Comparison of ENCODE assay signal across 9 mouse cellular contexts in the genomic region with DNA sequence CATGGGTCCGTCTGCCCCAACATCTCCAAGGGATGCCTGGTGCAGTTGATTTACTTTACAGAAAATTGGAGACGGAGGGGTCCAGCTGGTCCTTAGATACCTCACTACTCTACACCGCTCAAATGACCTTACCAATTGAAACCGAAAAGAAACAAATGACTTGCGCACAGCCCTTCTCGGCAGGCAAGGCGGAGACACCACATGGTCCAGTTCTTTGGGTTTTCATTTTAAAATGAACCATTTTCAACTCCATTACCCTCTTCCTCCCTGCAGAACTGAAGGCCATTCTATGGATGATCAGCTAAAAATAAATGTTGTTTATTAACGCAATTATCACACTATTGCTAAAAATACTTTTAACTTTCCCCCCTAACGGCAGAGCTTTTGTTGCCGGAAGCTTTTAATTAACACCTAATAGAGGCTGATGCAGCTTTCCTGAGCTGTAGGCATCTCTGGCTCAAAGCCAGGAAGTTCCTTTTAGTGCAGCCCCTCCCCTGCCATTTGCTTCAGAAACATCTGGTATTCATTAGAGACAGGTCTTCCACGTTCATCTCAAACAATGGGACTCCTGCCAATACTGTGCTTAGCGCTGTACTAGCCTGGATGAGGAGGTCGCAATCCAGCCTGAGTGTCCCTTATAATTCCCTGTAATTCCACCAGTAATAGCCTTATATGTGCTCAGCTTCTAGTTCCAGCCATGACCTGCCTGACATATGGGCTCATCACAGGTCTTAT.
DNase-seq lines count a peak whose midpoint lies in the region; ATAC-seq and TF ChIP-seq lines count a peak whose summit lies in the region.
"Had no signal": no experiment of that assay in that cellular context is flagged by ENCODE, and none has a peak within 500 bp of the region (broad histone marks: within the 10 kb centered on the region; RNA-seq: fewer than 3 reads in every experiment).

No protein-coding gene starts in this region.

- peaks cover 11% of the 10 kb centered on the region for H3K4me1 ChIP-seq in heart, embryonic 15.5 days (replicated peaks)
- H3K4me1 ChIP-seq in forebrain, postnatal 0 days (ENCODE audit: insufficient read depth) = 0 out of 2 replicates have a peak, but pooled peaks cover 7% of the 10 kb centered on the region
- no peaks in the 10 kb centered on the region for H3K4me1 ChIP-seq in liver, postnatal 0 days (ENCODE audit: insufficient read depth)

- peak; percentile 67 for ATAC-seq in heart, embryonic 15.5 days (replicated peaks; ENCODE audit: insufficient number of reproducible peaks, insufficient read depth, low FRiP score, low read depth)
- peak; percentile 42; the same call in 1 of the 2 replicates for ATAC-seq in forebrain, postnatal 0 days
- ATAC-seq in liver, postnatal 0 days = no peak
- no peak for ATAC-seq in erythroblast, adult 5-6 weeks (replicated peaks; ENCODE audit: low FRiP score, poor library complexity, severe bottlenecking)

- no peak overlapping the region for H3K9ac ChIP-seq in heart, embryonic 15.5 days
- no peak overlapping the region for H3K9ac ChIP-seq in forebrain, postnatal 0 days
- H3K9ac ChIP-seq in liver, postnatal 0 days (replicated peaks) = no peak overlapping the region

- H3K4me2 ChIP-seq in heart, embryonic 15.5 days = no peak overlapping the region
- no peak overlapping the region for H3K4me2 ChIP-seq in forebrain, postnatal 0 days (ENCODE audit: low read depth)
- no peak overlapping the region for H3K4me2 ChIP-seq in liver, postnatal 0 days (ENCODE audit: low read depth, low read length)

- H3K4me3 ChIP-seq in heart, embryonic 15.5 days = no peak overlapping the region
- no peak overlapping the region for H3K4me3 ChIP-seq in forebrain, postnatal 0 days (ENCODE audit: low read depth, low read length)
- no peak overlapping the region for H3K4me3 ChIP-seq in liver, postnatal 0 days (ENCODE audit: low read depth, low read length)

- H3K9me3 ChIP-seq in heart, embryonic 15.5 days (replicated peaks) = no peaks in the 10 kb centered on the region
- H3K9me3 ChIP-seq in forebrain, postnatal 0 days (ENCODE audit: low read length) = no peaks in the 10 kb centered on the region
- H3K9me3 ChIP-seq in liver, postnatal 0 days (ENCODE audit: low read length) = no peaks in the 10 kb centered on the region

- WGBS in heart, embryonic 15.5 days = 43% methylated on average over 13 of the region's 13 CpGs
- 27% methylated on average over 13 of the region's 13 CpGs for WGBS in forebrain, postnatal 0 days
- 56% methylated on average over 13 of the region's 13 CpGs for WGBS in liver, postnatal 0 days (ENCODE audit: insufficient replicate concordance)

- TF ChIP-seq CTCF in forebrain, postnatal 0 days (IDR thresholded peaks at IDR 0.05; ENCODE audit: low read depth) = no peak
- no peak for TF ChIP-seq CTCF in liver, postnatal 0 days (IDR thresholded peaks at IDR 0.05; ENCODE audit: low read depth)

- H3K27me3 ChIP-seq in heart, embryonic 15.5 days = no peaks in the 10 kb centered on the region
- peaks cover 10% of the 10 kb centered on the region; the same call in 1 of the 2 replicates for H3K27me3 ChIP-seq in forebrain, postnatal 0 days (ENCODE audit: insufficient read depth, low read length)
- no peaks in the 10 kb centered on the region for H3K27me3 ChIP-seq in liver, postnatal 0 days (ENCODE audit: insufficient read depth, low read length)

- TF ChIP-seq EP300 in liver, postnatal 0 days (IDR thresholded peaks at IDR 0.05; ENCODE audit: low read depth) = no peak

- intact Hi-C loops in left cerebral cortex, postnatal 14 days (cut with DNase I) = no loop called here

- no peaks in the 10 kb centered on the region for H3K36me3 ChIP-seq in heart, embryonic 15.5 days
- H3K36me3 ChIP-seq in forebrain, postnatal 0 days (ENCODE audit: insufficient read depth) = no peaks in the 10 kb centered on the region
- H3K36me3 ChIP-seq in liver, postnatal 0 days (replicated peaks; ENCODE audit: insufficient read depth, low read length) = no peaks in the 10 kb centered on the region

- no peak for DNase-seq in heart, adult 9 months (ENCODE audit: low spot score in 2 of 2)
- peak; percentile 22 for DNase-seq in Muller cell, postnatal 12 days (ENCODE audit: inconsistent ontology term)
- DNase-seq in forebrain, postnatal 0 days = peak; percentile 53
- peak; percentile 17 for DNase-seq in neural tube, embryonic 10.5 days (ENCODE audit: extremely low spot score, low spot score)
- DNase-seq in liver, postnatal 0 days = no peak
- DNase-seq in left cerebral cortex, postnatal 14 days (ENCODE audit: low spot score in 2 of 2) = no peak
- DNase-seq: adrenal gland, postnatal 14 days had no signal

- H3K27ac ChIP-seq in heart, embryonic 15.5 days = no peak overlapping the region
- no peak overlapping the region for H3K27ac ChIP-seq in forebrain, postnatal 0 days (ENCODE audit: low read depth, low read length)
- H3K27ac ChIP-seq in liver, postnatal 0 days (ENCODE audit: low read depth) = no peak overlapping the region

Comparison
In these comparisons a context has a peak if more than half of its experiments do, and no peak if none do; other contexts are left out.
1. ATAC-seq: peak in heart, embryonic 15.5 days (single experiment) and forebrain, postnatal 0 days (single experiment); none in liver, postnatal 0 days (single experiment) and erythroblast, adult 5-6 weeks (single experiment).
2. DNase-seq: peak in Muller cell, postnatal 12 days (single experiment), forebrain, postnatal 0 days (single experiment) and neural tube, embryonic 10.5 days (single experiment); none in heart, adult 9 months (0 of 2), liver, postnatal 0 days (single experiment) and left cerebral cortex, postnatal 14 days (0 of 2).